ENCODE assay signal across 14 mouse cellular contexts in genomic region chr15:31369125-31369612, GRCm38 (mm10). TPM values are rescaled to one million over a fixed set of nuclear protein-coding genes. Genes with fewer than 3 reads are reported as not detected.
DNase-seq lines count a peak whose midpoint lies in the region; ATAC-seq and TF ChIP-seq lines count a peak whose summit lies in the region.
"Had no signal": no experiment of that assay in that cellular context is flagged by ENCODE, and none has a peak within 500 bp of the region (broad histone marks: within the 10 kb centered on the region; RNA-seq: fewer than 3 reads in every experiment).

No protein-coding gene starts in this region.

- no peak for TF ChIP-seq EP300 in heart, postnatal 0 days (IDR thresholded peaks at IDR 0.05; ENCODE audit: low read depth)
- TF ChIP-seq EP300 in lung, postnatal 0 days (IDR thresholded peaks at IDR 0.05) = no peak

- no peaks in the 10 kb centered on the region for H3K36me3 ChIP-seq in heart, embryonic 12.5 days
- H3K36me3 ChIP-seq in spleen, adult 2 months (ENCODE audit: control insufficient read depth, insufficient read depth, low read length) = no peaks in the 10 kb centered on the region
- H3K36me3 ChIP-seq in heart, postnatal 0 days (replicated peaks; ENCODE audit: control insufficient read depth, insufficient read depth, low read length) = no peaks in the 10 kb centered on the region
- H3K36me3 ChIP-seq in splenic B cell, adult 2 months (ENCODE audit: control insufficient read depth, insufficient read depth, low read length, poor library complexity, severe bottlenecking) = no peaks in the 10 kb centered on the region
- H3K36me3 ChIP-seq in lung, postnatal 0 days (ENCODE audit: insufficient read depth, low read length) = no peaks in the 10 kb centered on the region
- H3K36me3 ChIP-seq: embryonic facial prominence, embryonic 15.5 days; neural tube, embryonic 12.5 days had no signal

- H3K4me1 ChIP-seq in heart, embryonic 12.5 days (replicated peaks) = peaks cover 28% of the 10 kb centered on the region
- H3K4me1 ChIP-seq in spleen, adult 2 months (ENCODE audit: control insufficient read depth, insufficient read depth, insufficient read length) = peaks cover 11% of the 10 kb centered on the region; the same call in 1 of the 2 replicates
- peaks cover 9% of the 10 kb centered on the region; the same call in 1 of the 2 replicates for H3K4me1 ChIP-seq in heart, postnatal 0 days (ENCODE audit: control insufficient read depth, insufficient read depth)
- 0 out of 2 replicates have a peak, but pooled peaks cover 10% of the 10 kb centered on the region for H3K4me1 ChIP-seq in lung, postnatal 0 days (ENCODE audit: insufficient read depth, low read depth, low read length)

- DNase-seq in heart, postnatal 10 days = no peak
- no peak for DNase-seq in spleen, adult 2 months (ENCODE audit: low read depth in 1 of 2, low spot score in 2 of 2)
- DNase-seq in spleen, adult 12 weeks (ENCODE audit: low spot score) = no peak
- DNase-seq in heart, postnatal 0 days (ENCODE audit: low spot score) = no peak
- DNase-seq in splenic B cell, adult 2 months (ENCODE audit: low read depth, low spot score) = peak; percentile 61
- DNase-seq in gastrocnemius, adult 18-20 months (ENCODE audit: low spot score) = no peak
- DNase-seq in lung, postnatal 0 days (ENCODE audit: low spot score) = no peak
- DNase-seq: cerebellum, adult 18-20 months; gastrocnemius, postnatal 14 days; right cerebral cortex, postnatal 25 days had no signal

- intact Hi-C loops in heart, postnatal 10 days (cut with DNase I) = loop anchor here (5.0 kb wide), 1 partner anchor 78 kb away; no protein-coding TSS in a partner anchor

- H3K4me2 ChIP-seq in heart, embryonic 12.5 days = peak overlapping the region; percentile 1; the same call in 1 of the 2 replicates
- H3K4me2 ChIP-seq in heart, postnatal 0 days (ENCODE audit: low read depth, low read length) = peak overlapping the region; percentile 34
- H3K4me2 ChIP-seq in lung, postnatal 0 days (replicated peaks; ENCODE audit: low read depth, low read length) = no peak overlapping the region
- H3K4me2 ChIP-seq: embryonic facial prominence, embryonic 15.5 days; neural tube, embryonic 12.5 days had no signal

- no peak for TF ChIP-seq CTCF in spleen, adult 2 months (IDR thresholded peaks at IDR 0.05; ENCODE audit: extremely low read depth, insufficient read depth, insufficient read length, insufficient replicate concordance)
- no peak for TF ChIP-seq CTCF in heart, postnatal 0 days (IDR thresholded peaks at IDR 0.05; ENCODE audit: low read depth)
- TF ChIP-seq CTCF in lung, postnatal 0 days (IDR thresholded peaks at IDR 0.05) = no peak

- TF ChIP-seq POLR2A in spleen, adult 2 months (IDR thresholded peaks at IDR 0.05; ENCODE audit: low read depth, low read length) = no peak

- peaks cover 29% of the 10 kb centered on the region for H3K27me3 ChIP-seq in heart, embryonic 12.5 days (replicated peaks)
- peaks cover 8% of the 10 kb centered on the region; the same call in 1 of the 2 replicates for H3K27me3 ChIP-seq in spleen, adult 2 months (ENCODE audit: control insufficient read depth, insufficient read depth, low read length)
- 0 out of 2 replicates have a peak, but pooled peaks cover 3% of the 10 kb centered on the region for H3K27me3 ChIP-seq in heart, postnatal 0 days (ENCODE audit: control insufficient read depth, insufficient read depth, low read length)
- H3K27me3 ChIP-seq in splenic B cell, adult 2 months (ENCODE audit: control insufficient read depth, insufficient read depth, low read length, poor library complexity, severe bottlenecking) = no peaks in the 10 kb centered on the region
- H3K27me3 ChIP-seq in lung, postnatal 0 days (replicated peaks; ENCODE audit: insufficient read depth, low read length) = peaks cover 19% of the 10 kb centered on the region; the same call in 1 of the 2 replicates

- 8% methylated on average over 12 of the region's 12 CpGs for WGBS in heart, embryonic 12.5 days
- 15% methylated on average over 12 of the region's 12 CpGs for WGBS in spleen, adult 2 months
- 34% methylated on average over 12 of the region's 12 CpGs for WGBS in heart, postnatal 0 days
- 14% methylated on average over 12 of the region's 12 CpGs for WGBS in lung, postnatal 0 days

- no peak overlapping the region for H3K9ac ChIP-seq in heart, embryonic 12.5 days
- no peak overlapping the region for H3K9ac ChIP-seq in heart, postnatal 0 days (replicated peaks; ENCODE audit: low read depth, low read length)
- no peak overlapping the region for H3K9ac ChIP-seq in lung, postnatal 0 days (replicated peaks; ENCODE audit: low read depth)
- H3K9ac ChIP-seq: embryonic facial prominence, embryonic 15.5 days; neural tube, embryonic 12.5 days had no signal

- H3K27ac ChIP-seq in heart, embryonic 12.5 days (ENCODE audit: poor library complexity, severe bottlenecking) = no peak overlapping the region
- H3K27ac ChIP-seq in spleen, adult 2 months (ENCODE audit: insufficient read depth, low read length) = no peak overlapping the region
- H3K27ac ChIP-seq in heart, postnatal 0 days (ENCODE audit: low read depth) = no peak overlapping the region
- no peak overlapping the region for H3K27ac ChIP-seq in lung, postnatal 0 days (ENCODE audit: low read length)
- H3K27ac ChIP-seq: embryonic facial prominence, embryonic 15.5 days; neural tube, embryonic 12.5 days had no signal

- no peak overlapping the region for H3K4me3 ChIP-seq in heart, embryonic 12.5 days
- peak overlapping the region; percentile 24; the same call in 1 of the 2 replicates for H3K4me3 ChIP-seq in spleen, adult 2 months (ENCODE audit: extremely low read depth, insufficient read depth, insufficient read length)
- H3K4me3 ChIP-seq in heart, postnatal 0 days (ENCODE audit: low read depth, low read length) = no peak overlapping the region
- H3K4me3 ChIP-seq in lung, postnatal 0 days (ENCODE audit: low read depth, low read length) = no peak overlapping the region
- H3K4me3 ChIP-seq: embryonic facial prominence, embryonic 15.5 days; neural tube, embryonic 12.5 days had no signal

- no peak for ATAC-seq in heart, embryonic 12.5 days (ENCODE audit: insufficient number of reproducible peaks, low FRiP score)
- no peak for ATAC-seq in heart, postnatal 0 days (ENCODE audit: insufficient read depth, low read depth)
- no peak for ATAC-seq in lung, postnatal 0 days
- ATAC-seq: forebrain, embryonic 16.5 days had no signal

- H3K9me3 ChIP-seq in heart, embryonic 12.5 days (replicated peaks) = 0 out of 2 replicates have a peak, but pooled peaks cover 4% of the 10 kb centered on the region
- no peaks in the 10 kb centered on the region for H3K9me3 ChIP-seq in heart, postnatal 0 days (replicated peaks; ENCODE audit: control insufficient read depth, low read length)
- H3K9me3 ChIP-seq in lung, postnatal 0 days (ENCODE audit: low read length) = no peaks in the 10 kb centered on the region
- H3K9me3 ChIP-seq: embryonic facial prominence, embryonic 15.5 days; neural tube, embryonic 12.5 days had no signal

RNA-seq across cellular contexts. Expression of gene Ankrd33b, which starts 1.6 kb away (rescaled TPM):
- 1.7 and 2.1 TPM in 2 replicates for polyA plus RNA-seq in heart, embryonic 12.5 days (2016; fragmentation: Nextera tagmentation; extraction: Ambion mirVana)
- 10 to 100 TPM; 16.2 to 17.4 TPM for total RNA-seq in heart, postnatal 10 days (2021)
- 3.7 and 8.1 TPM in 2 replicates for polyA plus RNA-seq in spleen, adult 2 months (2012; rRNA removed)
- 12.9 and 23.3 TPM in 2 replicates for total RNA-seq in heart, postnatal 0 days (2014; rRNA removed; ENCODE audit: low replicate concordance)
- polyA plus RNA-seq in heart, postnatal 0 days (2015; fragmentation: Nextera tagmentation; extraction: Ambion mirVana) = 5.1 and 5.6 TPM in 2 replicates
- 10 to 100 TPM; 16.8 to 19.0 TPM for total RNA-seq in gastrocnemius, adult 18-20 months (2021)
- 18.7 and 19.8 TPM in 2 replicates for polyA plus RNA-seq in lung, postnatal 0 days (2015; fragmentation: Nextera tagmentation; extraction: Ambion mirVana)
